Mouse (Mus musculus): Measurements from ENCODE around the gene Ier3. TPM values are rescaled to one million over a fixed set of nuclear protein-coding genes. Genes with fewer than 3 reads are reported as not detected.

Ier3 gene
- polyA plus RNA-seq, 1 experiment from 2014 or later: 5.5 TPM

- H3K36me3 ChIP-seq: no peaks in the 10 kb centered on the region
- H3K27me3 ChIP-seq (ENCODE audit: low read depth, poor library complexity, severe bottlenecking): no peaks in the 10 kb centered on the region
- no peaks in the 10 kb centered on the region for H3K9me3 ChIP-seq (replicated peaks)
- no peaks in the 10 kb centered on the region for H3K4me1 ChIP-seq
- 93% methylated on average over 2 of the region's 2 CpGs for WGBS
- H3K4me3 ChIP-seq: no peak overlapping the region
- no peak for DNase-seq (ENCODE audit: low spot score)
- no peak overlapping the region for H3K27ac ChIP-seq
Observed at GRCm38 (mm10) chr17:35792837-35793236, 28.6 kb upstream of the Ier3 start.

DNA sequence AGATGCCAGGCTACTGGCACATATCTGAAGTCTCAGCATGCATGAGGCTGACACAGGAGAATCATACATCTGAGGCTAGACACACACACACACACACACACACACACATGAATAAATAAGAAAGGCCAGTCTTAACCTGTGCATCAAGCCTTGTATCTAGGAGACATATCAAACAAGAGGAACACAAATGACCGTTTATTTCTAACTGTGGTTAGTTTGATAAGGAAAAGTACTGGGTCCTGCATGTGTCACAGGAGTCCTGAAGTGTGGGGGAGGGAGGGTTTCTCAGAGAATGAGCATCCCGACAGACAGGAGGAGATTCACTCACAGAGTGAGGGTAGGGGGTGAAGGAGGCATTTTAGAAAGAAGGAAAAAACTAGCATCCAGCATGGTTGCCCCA lies 26.4 kb upstream of the Ier3 start:
- WGBS: 64% methylated on average over 2 of the region's 2 CpGs

DNA sequence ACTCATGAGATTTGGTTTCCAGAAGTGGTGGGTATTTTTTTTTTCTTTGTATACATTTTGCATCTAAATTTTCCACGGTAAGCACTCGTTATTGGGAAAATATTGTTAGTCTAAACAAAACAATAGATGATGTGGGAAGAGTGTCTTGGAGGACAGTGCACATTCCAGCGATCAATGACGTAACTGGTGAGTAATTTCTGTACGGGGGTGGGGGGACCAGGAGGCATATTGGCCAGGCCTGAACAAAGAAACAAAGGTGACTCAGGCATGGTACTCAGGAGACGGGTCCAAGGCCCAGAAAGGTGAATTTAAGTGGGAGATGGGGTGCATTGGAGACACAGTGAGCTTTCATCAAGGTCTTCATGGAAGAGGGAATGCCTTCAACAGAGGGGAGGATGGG lies 25.8 kb upstream of the Ier3 start:
- WGBS: 87% methylated on average over 6 of the region's 6 CpGs
- Histone ChIP-seq H3K9me3 (replicated peaks) (no peaks in the 10 kb centered on the region), H3K27ac (no peak overlapping the region), H3K36me3 (no peaks in the 10 kb centered on the region), H3K27me3 (ENCODE audit: low read depth, poor library complexity, severe bottlenecking) (no peaks in the 10 kb centered on the region), H3K4me1 (no peaks in the 10 kb centered on the region), H3K4me3 (no peak overlapping the region)
- no peak for DNase-seq (ENCODE audit: low spot score)

More for the DNA sequence above, 26.4 kb upstream of the Ier3 start:
- Histone ChIP-seq H3K9me3 (replicated peaks) (no peaks in the 10 kb centered on the region), H3K27me3 (ENCODE audit: low read depth, poor library complexity, severe bottlenecking) (no peaks in the 10 kb centered on the region), H3K36me3 (no peaks in the 10 kb centered on the region), H3K4me1 (no peaks in the 10 kb centered on the region), H3K4me3 (no peak overlapping the region), H3K27ac (no peak overlapping the region)
- DNase-seq (ENCODE audit: low spot score): no peak

GRCm38 (mm10) chr17:35796835-35797234 lies 24.6 kb upstream of the Ier3 start:
- Histone ChIP-seq H3K9me3 (replicated peaks) (no peaks in the 10 kb centered on the region), H3K27me3 (ENCODE audit: low read depth, poor library complexity, severe bottlenecking) (no peaks in the 10 kb centered on the region), H3K4me1 (no peaks in the 10 kb centered on the region), H3K27ac (no peak overlapping the region), H3K36me3 (no peaks in the 10 kb centered on the region), H3K4me3 (no peak overlapping the region)
- no peak for DNase-seq (ENCODE audit: low spot score)
- 69% methylated on average over 5 of the region's 5 CpGs for WGBS

DNA sequence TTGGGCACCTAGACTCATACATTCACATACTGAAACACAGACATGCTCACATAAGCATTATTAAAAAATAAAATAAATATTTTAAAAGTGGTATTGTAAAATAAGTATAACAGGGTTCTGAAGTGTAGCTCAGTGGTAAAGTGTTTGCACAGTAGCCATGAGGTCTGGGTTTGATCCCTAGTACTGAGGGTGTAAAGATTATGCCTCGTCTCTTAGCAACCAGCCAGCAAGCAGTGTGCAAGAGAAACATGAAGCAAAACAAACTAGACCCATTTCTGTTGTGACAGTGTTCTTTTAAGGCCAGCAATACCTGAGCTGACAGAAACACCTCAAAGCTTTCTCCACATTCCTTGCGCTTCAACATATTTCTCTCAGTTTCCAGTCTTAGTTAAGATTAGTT lies 20.6 kb upstream of the Ier3 start:
- WGBS: 81% methylated on average over 2 of the region's 2 CpGs
- DNase-seq (ENCODE audit: low spot score): no peak
- H3K27ac ChIP-seq: no peak overlapping the region

DNA sequence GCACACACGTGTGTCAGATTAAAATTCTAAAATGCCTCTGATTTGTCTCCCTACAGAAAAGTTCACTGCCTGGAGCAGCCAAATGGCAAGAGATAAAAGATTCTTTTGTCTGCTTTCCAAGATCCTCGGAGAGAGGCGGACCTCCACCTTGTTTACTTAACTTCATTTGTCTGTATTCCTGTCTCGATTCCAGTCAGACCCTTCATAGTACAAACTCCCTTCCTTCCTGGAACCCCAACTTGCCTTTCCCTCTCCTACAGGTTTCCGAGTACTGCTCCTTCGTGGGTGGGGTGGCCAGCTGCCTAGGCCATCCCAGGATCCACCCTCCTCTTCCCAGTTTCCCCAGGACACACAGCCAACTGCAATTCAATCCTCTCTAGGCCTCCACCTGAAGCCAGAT lies 18.5 kb upstream of the Ier3 start:
- H3K27me3 ChIP-seq (ENCODE audit: low read depth, poor library complexity, severe bottlenecking): no peaks in the 10 kb centered on the region
- DNase-seq (ENCODE audit: low spot score): no peak
- H3K27ac ChIP-seq: no peak overlapping the region
- no peaks in the 10 kb centered on the region for H3K4me1 ChIP-seq
- WGBS: 84% methylated on average over 6 of the region's 6 CpGs
- no peak overlapping the region for H3K4me3 ChIP-seq
- no peaks in the 10 kb centered on the region for H3K9me3 ChIP-seq (replicated peaks)
- H3K36me3 ChIP-seq: no peaks in the 10 kb centered on the region

More for the DNA sequence above, 20.6 kb upstream of the Ier3 start:
- Histone ChIP-seq H3K27me3 (ENCODE audit: low read depth, poor library complexity, severe bottlenecking) (no peaks in the 10 kb centered on the region), H3K4me3 (no peak overlapping the region), H3K9me3 (replicated peaks) (no peaks in the 10 kb centered on the region), H3K36me3 (no peaks in the 10 kb centered on the region), H3K4me1 (no peaks in the 10 kb centered on the region)

GRCm38 (mm10) chr17:35803858-35804399 lies 17.6 kb upstream of the Ier3 start:
- H3K27ac ChIP-seq: no peak overlapping the region
- H3K36me3 ChIP-seq: no peaks in the 10 kb centered on the region
- WGBS: 90% methylated on average over 4 of the region's 4 CpGs
- no peak for DNase-seq (ENCODE audit: low spot score)
- no peak overlapping the region for H3K4me3 ChIP-seq
- no peaks in the 10 kb centered on the region for H3K9me3 ChIP-seq (replicated peaks)
- H3K27me3 ChIP-seq (ENCODE audit: low read depth, poor library complexity, severe bottlenecking): no peaks in the 10 kb centered on the region
- H3K4me1 ChIP-seq: no peaks in the 10 kb centered on the region

DNA sequence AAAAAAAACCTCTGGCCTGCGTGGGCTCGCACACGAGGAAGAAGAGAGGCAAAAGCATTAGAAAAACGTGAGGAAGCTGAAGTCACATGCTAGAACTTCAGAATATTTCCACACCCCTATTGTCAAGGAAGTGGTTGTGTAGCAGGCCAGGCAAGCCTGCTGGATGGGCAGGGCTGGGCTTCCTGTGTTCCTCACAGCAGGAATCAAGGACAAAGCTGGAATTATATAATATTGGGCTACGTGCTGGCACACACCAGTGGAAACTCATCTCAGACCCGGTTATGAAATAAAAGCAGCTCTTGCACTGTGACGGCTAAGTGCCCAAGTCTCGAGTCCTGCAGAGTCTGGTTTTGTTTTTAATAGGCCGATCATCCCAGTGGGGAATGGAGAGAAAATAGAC lies 13.4 kb upstream of the Ier3 start:
- no peak for DNase-seq (ENCODE audit: low spot score)
- no peak overlapping the region for H3K27ac ChIP-seq
- no peaks in the 10 kb centered on the region for H3K27me3 ChIP-seq (ENCODE audit: low read depth, poor library complexity, severe bottlenecking)
- no peaks in the 10 kb centered on the region for H3K4me1 ChIP-seq
- no peaks in the 10 kb centered on the region for H3K36me3 ChIP-seq
- no peaks in the 10 kb centered on the region for H3K9me3 ChIP-seq (replicated peaks)
- no peak overlapping the region for H3K4me3 ChIP-seq
- 87% methylated on average over 9 of the region's 9 CpGs for WGBS

DNA sequence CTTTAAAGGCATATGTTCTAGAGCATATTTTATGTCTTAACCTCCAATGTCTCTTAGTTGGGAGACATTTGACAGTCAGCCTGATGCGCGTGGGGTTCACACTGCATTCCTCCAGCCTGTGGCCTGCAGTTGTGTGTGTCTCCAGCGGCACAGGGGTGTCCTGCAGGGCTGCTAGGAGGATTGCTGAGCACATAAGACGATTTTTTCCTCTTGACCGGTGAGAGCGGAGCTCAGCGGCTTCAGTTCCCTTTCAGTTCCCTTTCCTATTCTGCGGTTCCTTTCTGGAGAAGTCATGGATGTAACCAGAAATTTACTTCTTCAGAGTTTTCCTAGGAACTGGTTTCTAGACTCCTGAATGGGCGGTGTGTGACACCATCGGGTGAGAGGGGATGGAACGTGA lies 12.1 kb upstream of the Ier3 start:
- Histone ChIP-seq H3K36me3 (no peaks in the 10 kb centered on the region), H3K4me3 (no peak overlapping the region), H3K27me3 (ENCODE audit: low read depth, poor library complexity, severe bottlenecking) (no peaks in the 10 kb centered on the region), H3K27ac (no peak overlapping the region), H3K9me3 (replicated peaks) (no peaks in the 10 kb centered on the region), H3K4me1 (no peaks in the 10 kb centered on the region)
- no peak for DNase-seq (ENCODE audit: low spot score)
- 90% methylated on average over 11 of the region's 11 CpGs for WGBS

- no peaks in the 10 kb centered on the region for H3K9me3 ChIP-seq (replicated peaks)
- no peaks in the 10 kb centered on the region for H3K36me3 ChIP-seq
- H3K4me1 ChIP-seq: no peaks in the 10 kb centered on the region; the same call in 1 of the 2 replicates
- no peak overlapping the region for H3K4me3 ChIP-seq
- DNase-seq (ENCODE audit: low spot score): no peak
- no peak overlapping the region for H3K27ac ChIP-seq
- H3K27me3 ChIP-seq (ENCODE audit: low read depth, poor library complexity, severe bottlenecking): 0 out of 2 replicates have a peak, but pooled peaks cover 2% of the 10 kb centered on the region
- WGBS: 90% methylated on average over 5 of the region's 5 CpGs
Observed at GRCm38 (mm10) chr17:35810900-35811648, 10.4 kb upstream of the Ier3 start.

DNA sequence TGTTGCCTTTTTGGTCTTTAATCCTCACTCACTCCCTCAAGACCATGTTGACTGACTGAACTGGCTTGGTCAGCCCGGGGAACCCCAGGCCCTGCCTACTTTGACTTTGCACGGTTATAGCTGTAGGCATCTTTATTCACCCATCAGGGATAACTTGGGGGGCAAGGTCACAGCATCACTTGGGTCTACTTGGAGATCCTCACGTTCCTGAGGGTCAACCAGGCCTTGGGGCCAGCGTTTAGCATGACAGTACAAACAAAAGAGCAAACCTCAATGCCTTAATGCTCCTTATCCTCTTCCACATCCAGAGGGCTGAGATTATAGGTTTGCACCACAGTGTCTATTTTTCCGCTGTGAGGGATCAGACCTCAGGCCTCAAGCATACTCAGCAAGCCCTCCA lies 9.2 kb upstream of the Ier3 start:
- no peaks in the 10 kb centered on the region for H3K36me3 ChIP-seq
- H3K9me3 ChIP-seq (replicated peaks): no peaks in the 10 kb centered on the region
- 0 out of 2 replicates have a peak, but pooled peaks cover 7% of the 10 kb centered on the region for H3K27me3 ChIP-seq (ENCODE audit: low read depth, poor library complexity, severe bottlenecking)
- H3K4me3 ChIP-seq: no peak overlapping the region
- H3K4me1 ChIP-seq: peaks cover 12% of the 10 kb centered on the region
- no peak overlapping the region for H3K27ac ChIP-seq
- DNase-seq (ENCODE audit: low spot score): no peak
- WGBS: 81% methylated on average over 5 of the region's 5 CpGs

- Histone ChIP-seq H3K27me3 (ENCODE audit: low read depth, poor library complexity, severe bottlenecking) (0 out of 2 replicates have a peak, but pooled peaks cover 7% of the 10 kb centered on the region), H3K36me3 (no peaks in the 10 kb centered on the region), H3K4me1 (peaks cover 16% of the 10 kb centered on the region), H3K9me3 (replicated peaks) (no peaks in the 10 kb centered on the region), H3K4me3 (no peak overlapping the region), H3K27ac (no peak overlapping the region)
- WGBS: 81% methylated on average over 6 of the region's 6 CpGs
- DNase-seq (ENCODE audit: low spot score): no peak
Observed at GRCm38 (mm10) chr17:35812736-35813135, 8.7 kb upstream of the Ier3 start.

GRCm38 (mm10) chr17:35813245-35813647 lies 8.2 kb upstream of the Ier3 start:
- Histone ChIP-seq H3K9me3 (replicated peaks) (no peaks in the 10 kb centered on the region), H3K27ac (no peak overlapping the region), H3K36me3 (no peaks in the 10 kb centered on the region), H3K4me1 (peaks cover 16% of the 10 kb centered on the region), H3K27me3 (ENCODE audit: low read depth, poor library complexity, severe bottlenecking) (0 out of 2 replicates have a peak, but pooled peaks cover 7% of the 10 kb centered on the region), H3K4me3 (no peak overlapping the region)
- 79% methylated on average over 7 of the region's 7 CpGs for WGBS
- no peak for DNase-seq (ENCODE audit: low spot score)

All from limb, embryonic 10.5 days (tissue).